Mouse (Mus musculus) ES-Bruce4 (cell line): ENCODE results near the gene Dscaml1.

Experiments
- CTCF ChIP-seq: IDR thresholded peaks from one replicate; pipeline ENCODE4 v1.8.1; 2011; ENCODE audit warnings: low read depth, low read length
- EP300 ChIP-seq: IDR thresholded peaks from 2 replicates; pipeline ENCODE4 v1.6.1; 2011; ENCODE audit warnings: low read depth, low read length; ENCODE audit not compliant: insufficient read depth
- POLR2A ChIP-seq: IDR thresholded peaks from one replicate; pipeline ENCODE4 v1.8.1; 2011; ENCODE audit warnings: low read length; ENCODE audit not compliant: insufficient read depth

DNA sequence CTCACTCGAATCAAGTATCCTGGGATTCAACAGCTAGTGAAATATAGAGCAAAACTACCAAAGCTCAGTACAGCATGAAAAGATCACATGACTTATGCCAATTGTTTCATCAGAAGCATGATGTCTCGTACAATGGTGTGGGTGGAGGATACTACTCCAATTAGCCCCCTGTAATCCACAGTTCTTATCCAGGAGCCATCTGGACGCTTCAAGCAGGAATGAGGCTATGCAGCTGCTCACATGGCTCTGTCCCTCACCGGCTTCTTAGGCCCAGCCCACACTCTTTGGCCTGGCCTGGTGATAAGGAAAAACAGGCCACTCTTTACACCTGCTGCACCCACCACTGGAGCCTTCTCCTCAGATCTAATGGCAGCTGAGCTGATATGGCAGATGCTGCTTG is 208.6 kb downstream of the Dscaml1 start:
- no peak for TF ChIP-seq CTCF
- TF ChIP-seq EP300, result no peak
- TF ChIP-seq POLR2A, result no peak
